Comparison of ENCODE assay signal across 16 mouse cellular contexts in genomic region chr3:52350636-52351035, GRCm38 (mm10).
"Had no signal": no experiment of that assay in that cellular context is flagged by ENCODE, and none has a peak within 500 bp of the region (broad histone marks: within the 10 kb centered on the region; RNA-seq: fewer than 3 reads in every experiment).

No protein-coding gene starts in this region.

- H3K9ac ChIP-seq: liver, embryonic 15.5 days; liver, postnatal 0 days; midbrain, embryonic 12.5 days; neural tube, embryonic 12.5 days; stomach, embryonic 15.5 days had no signal

- H3K4me3 ChIP-seq: liver, embryonic 15.5 days; megakaryocyte, embryonic 14.5 days; midbrain, embryonic 12.5 days; neural tube, embryonic 12.5 days; stomach, embryonic 15.5 days had no signal

- H3K27ac ChIP-seq: liver, embryonic 15.5 days; macrophage; midbrain, embryonic 12.5 days; neural tube, embryonic 12.5 days; stomach, embryonic 15.5 days; stomach, postnatal 0 days had no signal

- H3K4me2 ChIP-seq: liver, embryonic 15.5 days; midbrain, embryonic 12.5 days; neural tube, embryonic 12.5 days; stomach, embryonic 15.5 days had no signal

- H3K4me1 ChIP-seq: liver, embryonic 15.5 days; megakaryocyte, embryonic 14.5 days; midbrain, embryonic 12.5 days; neural tube, embryonic 12.5 days had no signal

- H3K27me3 ChIP-seq: liver, embryonic 15.5 days; midbrain, embryonic 12.5 days; neural tube, embryonic 12.5 days; stomach, embryonic 15.5 days had no signal

- H3K36me3 ChIP-seq: midbrain, embryonic 12.5 days; neural tube, embryonic 12.5 days had no signal

- H3K9me3 ChIP-seq: liver, embryonic 15.5 days; megakaryocyte, embryonic 14.5 days; midbrain, embryonic 12.5 days; neural tube, embryonic 12.5 days; stomach, embryonic 15.5 days had no signal

- DNase-seq: liver, postnatal 0 days; lung, adult 2 months; lung, postnatal 14 days; lung, postnatal 36 days; midbrain, embryonic 14.5 days; right cerebral cortex, postnatal 14 days; thymus, adult 2 months; thymus, postnatal 25 days; thymus, postnatal 4 days had no signal
